Mouse (Mus musculus) ovary, postnatal 36 days (tissue): ENCODE measurements around the gene Prps2.
"Not testable (repeated sequence)": the region's sequence is repeated elsewhere in the genome, so short reads cannot be mapped to it uniquely, and the experiment has no call there.

Source experiments
- DNase-seq: peaks from one replicate; pipeline ENCODE4 v3.0.0; 2022; ENCODE audit warnings: low spot score, mixed read lengths

The Prps2 gene

GRCm38 (mm10) chrX:167323742-167324141 lies 58.8 kb downstream of the Prps2 start:
- DNase-seq, result no peak

- no peak for DNase-seq
These were observed 61.2 kb downstream of the Prps2 start for GRCm38 (mm10) chrX:167321233-167321806.

GRCm38 (mm10) chrX:167318819-167319396 lies 63.6 kb downstream of the Prps2 start:
- DNase-seq, result no peak

GRCm38 (mm10) chrX:167315766-167316165 lies 66.8 kb downstream of the Prps2 start:
- no peak for DNase-seq

- DNase-seq, result no peak
These were observed 67.3 kb downstream of the Prps2 start for GRCm38 (mm10) chrX:167315093-167315726.

GRCm38 (mm10) chrX:167302061-167302460 lies 80.5 kb downstream of the Prps2 start:
- not testable (repeated sequence) for DNase-seq
